Mouse (Mus musculus) heart, adult 2 months (tissue): ENCODE data around the gene Dpy30. TPM values are rescaled to one million over a fixed set of nuclear protein-coding genes. Genes with fewer than 3 reads are reported as not detected.

ENCODE experiments used
- DNase-seq, 2 experiments: peaks; one replicate each; pipeline ENCODE4 v3.0.0; 2021
- H3K27ac ChIP-seq: fragments of 200-600 bp; 2 replicates; pipeline ENCODE4 v1.8.1; 2022
- H3K27me3 ChIP-seq: fragments of 200-500 bp; 2 replicates; pipeline ENCODE4 v1.6.1; 2012; ENCODE audit warnings: mild to moderate bottlenecking, low read length, inconsistent platforms, mixed read lengths; ENCODE audit not compliant: control insufficient read depth, insufficient read depth
- H3K36me3 ChIP-seq: fragments of 200-500 bp; 2 replicates; pipeline ENCODE4 v1.6.1; 2012; ENCODE audit warnings: low read length, inconsistent platforms; ENCODE audit not compliant: control insufficient read depth, insufficient read depth
- H3K4me1 ChIP-seq: fragments of 200-500 bp; 2 replicates; pipeline ENCODE4 v1.6.1; 2011; ENCODE audit warnings: low read length; ENCODE audit not compliant: control insufficient read depth, insufficient read depth
- H3K4me3 ChIP-seq: fragments of 200-600 bp; 2 replicates; pipeline ENCODE4 v1.8.1; 2022
- H3K79me2 ChIP-seq: fragments of 200-500 bp; replicated peaks from 2 replicates; pipeline ENCODE4 v1.6.1; 2012; ENCODE audit warnings: mild to moderate bottlenecking, inconsistent platforms, low read length, moderate library complexity, mixed read lengths; ENCODE audit not compliant: control insufficient read depth, insufficient read depth
- H3K9ac ChIP-seq: fragments of 200-500 bp; 2 replicates; pipeline ENCODE4 v1.6.1; 2012; ENCODE audit warnings: low read depth, mild to moderate bottlenecking, control low read depth, inconsistent platforms, low read length, mixed read lengths
- CTCF ChIP-seq: fragments of 200-600 bp; IDR thresholded peaks from 2 replicates; pipeline ENCODE4 v1.8.1; 2022; ENCODE audit warnings: antibody characterized with exemption, mild to moderate bottlenecking, moderate library complexity
- EP300 ChIP-seq: fragments of 200-500 bp; IDR thresholded peaks from 2 replicates; pipeline ENCODE4 v1.6.1; 2011; ENCODE audit warnings: low read depth, low read length, control low read depth; ENCODE audit not compliant: insufficient read depth
- POLR2A ChIP-seq: fragments of 200-500 bp; IDR thresholded peaks from 2 replicates; pipeline ENCODE4 v1.6.1; 2011; ENCODE audit warnings: mild to moderate bottlenecking, low read depth, low read length, control low read depth; ENCODE audit not compliant: insufficient read depth
- WGBS: fragments of 180-500 bp; shearing (Covaris S2); methylation state at CpG from one replicate; pipeline ENCODE4 v1.1.7; 2018; 5-methylcytosine and 5-hydroxymethylcytosine counted together
- intact Hi-C: fragments of 180-260 bp; cut with DNase I; formaldehyde crosslinking; loops from one replicate; pipeline ENCODE4 v1.15.1; 2025
- polyA plus RNA-seq: library from polyadenylated mRNA; depleted of rRNA; stranded (reverse); fragments of >200 nt; gene quantifications from 2 replicates; pipeline ENCODE4 v1.2.3, GENCODE M21; 2012
- total RNA-seq, 2 experiments: library from RNA; stranded (reverse); gene quantifications; 2 replicates each; pipeline ENCODE4 v1.2.3; 2021

Dpy30 gene
- total and polyA plus RNA-seq, 3 experiments = 34.6 to 47.3 (median 39.5) TPM

GRCm38 (mm10) chr17:74282024-74282423, 41.7 kb downstream of the Dpy30 start:
- DNase-seq = no peak
- Histone ChIP-seq H3K36me3 (peaks cover 4% of the 10 kb centered on the region), H3K4me3 (no peak overlapping the region), H3K79me2 (peaks cover 1% of the 10 kb centered on the region; the same call in 1 of the 2 replicates), H3K9ac (no peak overlapping the region), H3K27ac (no peak overlapping the region), H3K4me1 (peaks cover 6% of the 10 kb centered on the region), H3K27me3 (no peaks in the 10 kb centered on the region)
- TF ChIP-seq CTCF = no peak
- TF ChIP-seq POLR2A = no peak
- no peak for TF ChIP-seq EP300
- WGBS = 81% methylated on average over 3 of the region's 3 CpGs
- intact Hi-C loops = no loop called here

GRCm38 (mm10) chr17:74278966-74279869, 44.5 kb downstream of the Dpy30 start:
- H3K36me3 ChIP-seq = no peaks in the 10 kb centered on the region; the same call in 1 of the 2 replicates
- TF ChIP-seq POLR2A (no peak), EP300 (no peak), CTCF (no peak)
- no peaks in the 10 kb centered on the region; the same call in 1 of the 2 replicates for H3K79me2 ChIP-seq
- no peak for DNase-seq
- H3K4me3 ChIP-seq = no peak overlapping the region
- H3K9ac ChIP-seq = no peak overlapping the region
- no peak overlapping the region for H3K27ac ChIP-seq
- no peaks in the 10 kb centered on the region for H3K27me3 ChIP-seq
- 90% methylated on average over 8 of the region's 8 CpGs for WGBS
- intact Hi-C loops = no loop called here
- peaks cover 3% of the 10 kb centered on the region for H3K4me1 ChIP-seq

GRCm38 (mm10) chr17:74274471-74274870, 49.3 kb downstream of the Dpy30 start:
- H3K79me2 ChIP-seq = peaks cover 6% of the 10 kb centered on the region
- no peak overlapping the region for H3K27ac ChIP-seq
- TF ChIP-seq EP300 = no peak
- no peak for TF ChIP-seq POLR2A
- no peak for TF ChIP-seq CTCF
- WGBS = 30% methylated on average over 3 of the region's 3 CpGs
- intact Hi-C loops = no loop called here
- no peak overlapping the region for H3K4me3 ChIP-seq
- H3K36me3 ChIP-seq = no peaks in the 10 kb centered on the region
- H3K9ac ChIP-seq = no peak overlapping the region
- no peaks in the 10 kb centered on the region for H3K27me3 ChIP-seq
- DNase-seq = no peak
- H3K4me1 ChIP-seq = peaks cover 2% of the 10 kb centered on the region; the same call in 1 of the 2 replicates

- Histone ChIP-seq H3K36me3 (no peaks in the 10 kb centered on the region), H3K79me2 (peaks cover 10% of the 10 kb centered on the region), H3K4me1 (no peaks in the 10 kb centered on the region; the same call in 1 of the 2 replicates), H3K27ac (no peak overlapping the region), H3K9ac (no peak overlapping the region), H3K27me3 (no peaks in the 10 kb centered on the region), H3K4me3 (no peak overlapping the region)
- intact Hi-C loops = no loop called here
- DNase-seq = no peak
- no peak for TF ChIP-seq POLR2A
- TF ChIP-seq EP300 = no peak
- no peak for TF ChIP-seq CTCF
- WGBS = 74% methylated on average over 16 of the region's 16 CpGs
Measured at GRCm38 (mm10) chr17:74272683-74273205, 51.0 kb downstream of the Dpy30 start.

GRCm38 (mm10) chr17:74271541-74272268, 52.0 kb downstream of the Dpy30 start:
- no peaks in the 10 kb centered on the region for H3K27me3 ChIP-seq
- peaks cover 10% of the 10 kb centered on the region for H3K79me2 ChIP-seq
- no peak for TF ChIP-seq CTCF
- no peak for TF ChIP-seq POLR2A
- TF ChIP-seq EP300 = no peak
- H3K9ac ChIP-seq = no peak overlapping the region
- no peaks in the 10 kb centered on the region; the same call in 1 of the 2 replicates for H3K4me1 ChIP-seq
- H3K27ac ChIP-seq = no peak overlapping the region
- H3K36me3 ChIP-seq = no peaks in the 10 kb centered on the region
- no peak overlapping the region for H3K4me3 ChIP-seq
- no peak for DNase-seq
- WGBS = 81% methylated on average over 3 of the region's 3 CpGs
- intact Hi-C loops = no loop called here
